Mouse (Mus musculus) T-helper 17 cell (primary cell): ENCODE results near the gene Gm27179.
"Not testable (repeated sequence)": the region's sequence is repeated elsewhere in the genome, so short reads cannot be mapped to it uniquely, and the experiment has no call there.

Experiments used
- in situ Hi-C, 2 experiments: fragments of 300-600 bp; cut with MboI, MseI; formaldehyde crosslinking; loops; 1 replicate in 1 of 2; 2 replicates in 1 of 2; pipeline ENCODE4 v1.15.1; 2025; ENCODE audit warnings: high pct_unique_total_duplicates in 2 of 2

The Gm27179 gene

GRCm38 (mm10) chr14:69473941-69474646 is 38.3 kb downstream of the Gm27179 start:
- in situ Hi-C loops = loop anchor here (5.0 kb wide), 2 partner anchors 218 to 222 kb away; no protein-coding TSS in a partner anchor

GRCm38 (mm10) chr14:69473322-69473721 is 39.0 kb downstream of the Gm27179 start:
- in situ Hi-C loops = loop anchor here (5.0 kb wide), 2 partner anchors 219 to 221 kb away; no protein-coding TSS in a partner anchor

- in situ Hi-C loops = loop anchor here (5.0 kb wide), 2 partner anchors 218 to 222 kb away; no protein-coding TSS in a partner anchor
Measured at GRCm38 (mm10) chr14:69470122-69470708, 42.1 kb downstream of the Gm27179 start.

GRCm38 (mm10) chr14:69467612-69468366 is 44.6 kb downstream of the Gm27179 start:
- in situ Hi-C loops = not testable (repeated sequence)

GRCm38 (mm10) chr14:69464465-69464864 is 47.9 kb downstream of the Gm27179 start:
- in situ Hi-C loops = not testable (repeated sequence)
